Mouse (Mus musculus) CD8-positive naive resting alpha-beta T cell, adult 2 months (primary cell): ENCODE data around the gene Nol9.

Experiments
- DNase-seq, 2 experiments: peaks; one replicate each; pipeline ENCODE4 v3.0.0; 2022; ENCODE audit warnings: low read depth in 2 of 2, low spot score in 2 of 2

Nol9 gene

GRCm38 (mm10) chr4:152088556-152089120, 49.5 kb downstream of the Nol9 start:
- DNase-seq = no peak

- no peak for DNase-seq
These were observed 51.1 kb downstream of the Nol9 start for GRCm38 (mm10) chr4:152090191-152090590.

- no peak for DNase-seq
These were observed 53.7 kb downstream of the Nol9 start for GRCm38 (mm10) chr4:152092751-152093293.

- no peak for DNase-seq
These were observed 55.1 kb downstream of the Nol9 start for GRCm38 (mm10) chr4:152094233-152094632.

- DNase-seq = peak; percentile 63 to 65
These were observed 57.1 kb downstream of the Nol9 start for GRCm38 (mm10) chr4:152095937-152096910.

GRCm38 (mm10) chr4:152096927-152097326, 57.8 kb downstream of the Nol9 start:
- no peak for DNase-seq

GRCm38 (mm10) chr4:152097911-152098799, 59.0 kb downstream of the Nol9 start:
- DNase-seq = no peak

- no peak for DNase-seq
These were observed 61.4 kb downstream of the Nol9 start for GRCm38 (mm10) chr4:152100541-152100940.

- no peak for DNase-seq
These were observed 62.0 kb downstream of the Nol9 start for GRCm38 (mm10) chr4:152101081-152101653.

- no peak for DNase-seq
These were observed 62.8 kb downstream of the Nol9 start for GRCm38 (mm10) chr4:152101921-152102320.

GRCm38 (mm10) chr4:152103025-152103424, 63.9 kb downstream of the Nol9 start:
- DNase-seq = peak; percentile 64 to 74

GRCm38 (mm10) chr4:152106746-152107145, 67.6 kb downstream of the Nol9 start:
- DNase-seq = no peak

GRCm38 (mm10) chr4:152107493-152107892, 68.4 kb downstream of the Nol9 start:
- DNase-seq = no peak

GRCm38 (mm10) chr4:152107971-152108509, 68.9 kb downstream of the Nol9 start:
- DNase-seq = no peak

- DNase-seq = no peak
These were observed 69.6 kb downstream of the Nol9 start for GRCm38 (mm10) chr4:152108673-152109072.

- no peak for DNase-seq
These were observed 70.4 kb downstream of the Nol9 start for GRCm38 (mm10) chr4:152109509-152109908.

- DNase-seq = no peak
These were observed 71.6 kb downstream of the Nol9 start for GRCm38 (mm10) chr4:152110689-152111088.
